8 mouse cellular contexts compared by ENCODE assay signal in genomic region chr5:33335273-33335976, GRCm38 (mm10). TPM values are rescaled to one million over a fixed set of nuclear protein-coding genes. Genes with fewer than 3 reads are reported as not detected.
A peak's percentile ranks its signal among the peaks of the same experiment; 100 is the strongest.
DNase-seq lines count a peak whose midpoint lies in the region; ATAC-seq and TF ChIP-seq lines count a peak whose summit lies in the region.

Gene Maea, plus strand, starts transcription at chr5:33335509.

- H3K4me3 ChIP-seq in MEL (ENCODE audit: control insufficient read depth in 1 of 2, insufficient read depth in 1 of 2, low read depth in 2 of 2, low read length in 2 of 2): peak within 1 kb of the TSS; percentile 79 to 93
- peak within 1 kb of the TSS; percentile 93 for H3K4me3 ChIP-seq in cerebellum, adult 2 months (replicated peaks; ENCODE audit: insufficient read depth, low read depth, low read length)
- peak within 1 kb of the TSS; percentile 99 for H3K4me3 ChIP-seq in forebrain, postnatal 0 days (ENCODE audit: low read depth, low read length)
- H3K4me3 ChIP-seq in lung, embryonic 15.5 days: peak within 1 kb of the TSS; percentile 100

- H3K27me3 ChIP-seq in MEL (ENCODE audit: control insufficient read depth in 1 of 2, insufficient read depth in 2 of 2, low read length in 2 of 2): no peaks in the 10 kb centered on the region
- no peaks in the 10 kb centered on the region for H3K27me3 ChIP-seq in cerebellum, adult 2 months (ENCODE audit: control insufficient read depth, insufficient read depth, low read length)
- no peaks in the 10 kb centered on the region for H3K27me3 ChIP-seq in forebrain, postnatal 0 days (ENCODE audit: insufficient read depth, low read length)
- no peaks in the 10 kb centered on the region for H3K27me3 ChIP-seq in lung, embryonic 15.5 days

- H3K9me3 ChIP-seq in MEL (replicated peaks; ENCODE audit: insufficient read depth, low read length): no peaks in the 10 kb centered on the region
- no peaks in the 10 kb centered on the region for H3K9me3 ChIP-seq in forebrain, postnatal 0 days (ENCODE audit: low read length)
- H3K9me3 ChIP-seq in lung, embryonic 15.5 days: no peaks in the 10 kb centered on the region

- peaks cover 0 to 17% of the 10 kb centered on the region in 2 experiments; a peak in 2 of 4 replicates for H3K4me1 ChIP-seq in MEL (ENCODE audit: control insufficient read depth in 1 of 2, insufficient read depth in 2 of 2, low read length in 2 of 2)
- peaks cover 8% of the 10 kb centered on the region; the same call in 1 of the 2 replicates for H3K4me1 ChIP-seq in cerebellum, adult 2 months (ENCODE audit: control insufficient read depth, insufficient read depth, low read length)
- peaks cover 9% of the 10 kb centered on the region; the same call in 1 of the 2 replicates for H3K4me1 ChIP-seq in forebrain, postnatal 0 days (ENCODE audit: insufficient read depth)
- H3K4me1 ChIP-seq in lung, embryonic 15.5 days: peaks cover 16% of the 10 kb centered on the region

- ATAC-seq in forebrain, postnatal 0 days: peak; percentile 100
- ATAC-seq in lung, embryonic 15.5 days (ENCODE audit: borderline replicate concordance, extremely low read depth, low FRiP score, low TSS enrichment): peak; percentile 100

- H3K27ac ChIP-seq in MEL (ENCODE audit: control insufficient read depth, low read depth, low read length): peak within 1 kb of the TSS; percentile 76
- peak within 1 kb of the TSS; percentile 71; the same call in 1 of the 2 replicates for H3K27ac ChIP-seq in cerebellum, adult 2 months (ENCODE audit: insufficient read depth, low read length)
- peak within 1 kb of the TSS; percentile 87 for H3K27ac ChIP-seq in forebrain, postnatal 0 days (ENCODE audit: low read depth, low read length)
- H3K27ac ChIP-seq in lung, embryonic 15.5 days: peak within 1 kb of the TSS; percentile 91

- 1% methylated on average over 71 of the region's 71 CpGs for WGBS in cerebellum, adult 2 months
- WGBS in forebrain, postnatal 0 days: 2% methylated on average over 70 of the region's 71 CpGs
- WGBS in lung, embryonic 15.5 days: under 1% methylated on average over 63 of the region's 71 CpGs

- no peak for TF ChIP-seq CTCF in MEL (IDR thresholded peaks at IDR 0.05 in 2 of 3, conservative IDR thresholded peaks at IDR 0.05 in 1 of 3; ENCODE audit: control insufficient read depth in 1 of 3, insufficient read depth in 1 of 3, low read depth in 2 of 3, low read length in 3 of 3, poor library complexity in 1 of 3, severe bottlenecking in 1 of 3)
- no peak for TF ChIP-seq CTCF in cerebellum, adult 2 months (IDR thresholded peaks at IDR 0.05; ENCODE audit: borderline replicate concordance, insufficient read depth, low read depth, low read length)
- no peak for TF ChIP-seq CTCF in forebrain, postnatal 0 days (IDR thresholded peaks at IDR 0.05; ENCODE audit: low read depth)

- peak; percentile 98 to 99 for TF ChIP-seq POLR2A in MEL (IDR thresholded peaks at IDR 0.05; ENCODE audit: control insufficient read depth in 1 of 2, insufficient read depth in 1 of 2, low read depth in 1 of 2, low read length in 2 of 2, poor library complexity in 1 of 2)
- TF ChIP-seq POLR2A in cerebellum, adult 2 months (IDR thresholded peaks at IDR 0.05; ENCODE audit: borderline replicate concordance, insufficient read depth, low read length): peak; percentile 82

- H3K4me2 ChIP-seq in forebrain, postnatal 0 days (ENCODE audit: low read depth): peak within 1 kb of the TSS; percentile 68
- H3K4me2 ChIP-seq in lung, embryonic 15.5 days: peak within 1 kb of the TSS; percentile 73

- H3K79me2 ChIP-seq in MEL (ENCODE audit: control insufficient read depth, insufficient read depth, low read length, poor library complexity): peaks cover 49% of the 10 kb centered on the region

- peak; percentile 100 for DNase-seq in MEL (ENCODE audit: low read depth, low spot score)
- DNase-seq in cerebellum, adult 2 months: peak; percentile 97 to 98
- peak; percentile 98 for DNase-seq in forebrain, postnatal 0 days
- peak; percentile 96 for DNase-seq in heart, postnatal 4 days
- DNase-seq in layer of hippocampus, adult 8-10 months (ENCODE audit: low spot score in 2 of 2): peak; percentile 97 to 98
- DNase-seq in ovary, adult 18-20 months (ENCODE audit: low spot score): peak; percentile 95
- peak; percentile 96 for DNase-seq in thymus, postnatal 0 days (ENCODE audit: low spot score)

- peak in 1 of 2 experiments; percentile 49; a peak in 1 of 4 replicates for TF ChIP-seq EP300 in MEL (IDR thresholded peaks at IDR 0.05; ENCODE audit: low read depth in 1 of 2, low read length in 2 of 2)

- peak within 1 kb of the TSS; percentile 94 for H3K9ac ChIP-seq in MEL (ENCODE audit: control insufficient read depth, low read depth, low read length, poor library complexity, severe bottlenecking)
- peak within 1 kb of the TSS; percentile 90 for H3K9ac ChIP-seq in forebrain, postnatal 0 days
- peak within 1 kb of the TSS; percentile 97 for H3K9ac ChIP-seq in lung, embryonic 15.5 days

- peaks cover 3 to 16% of the 10 kb centered on the region in 2 experiments for H3K36me3 ChIP-seq in MEL (ENCODE audit: control insufficient read depth in 1 of 2, insufficient read depth in 2 of 2, low read length in 2 of 2)
- H3K36me3 ChIP-seq in forebrain, postnatal 0 days (ENCODE audit: insufficient read depth): no peaks in the 10 kb centered on the region
- peaks cover 3% of the 10 kb centered on the region; the same call in 1 of the 2 replicates for H3K36me3 ChIP-seq in lung, embryonic 15.5 days

- TF ChIP-seq RAD21 in MEL (IDR thresholded peaks at IDR 0.05; ENCODE audit: low read depth, low read length): no peak

TF ChIP-seq in MEL, 35 proteins besides CTCF, POLR2A, EP300 and RAD21 (continues in another document):
- TF ChIP-seq ZC3H11A (IDR thresholded peaks at IDR 0.05; ENCODE audit: low read depth, low read length) (no peak), TCF12 (IDR thresholded peaks at IDR 0.05; ENCODE audit: low read depth, low read length) (peak; percentile 79), CHD2 (IDR thresholded peaks at IDR 0.05; ENCODE audit: low read length) (peak; percentile 86), USF1 (IDR thresholded peaks at IDR 0.05; ENCODE audit: low read depth, low read length) (peak; percentile 52; the same call in 1 of the 2 replicates), MYC (IDR thresholded peaks at IDR 0.05; ENCODE audit: low read depth, low read length) (peak; percentile 57; the same call in 1 of the 2 replicates), GATA1 (IDR thresholded peaks at IDR 0.05; ENCODE audit: low read depth, low read length) (no peak; the same call in 1 of the 2 replicates), MAZ (IDR thresholded peaks at IDR 0.05; ENCODE audit: low read depth, low read length) (no peak), GABPA (IDR thresholded peaks at IDR 0.05; ENCODE audit: low read depth, low read length) (no peak), HCFC1 (IDR thresholded peaks at IDR 0.05; ENCODE audit: low read depth, low read length) (peak; percentile 87), NELFE (IDR thresholded peaks at IDR 0.05; ENCODE audit: low read depth, low read length) (peak; percentile 99), RCOR1 (IDR thresholded peaks at IDR 0.05; ENCODE audit: low read depth, low read length) (0 out of 2 replicates have a peak, but pooled peaks have one; percentile 19), ZNF384 (IDR thresholded peaks at IDR 0.05; ENCODE audit: low read depth, low read length) (no peak; the same call in 1 of the 2 replicates), BHLHE40 (IDR thresholded peaks at IDR 0.05; ENCODE audit: borderline replicate concordance, low read depth, low read length) (no peak), TAL1 (IDR thresholded peaks at IDR 0.05; ENCODE audit: low read length) (no peak), MEF2A (IDR thresholded peaks at IDR 0.05; ENCODE audit: extremely low read depth, insufficient replicate concordance, low read depth, low read length, poor library complexity, severe bottlenecking) (no peak), ZMIZ1 (IDR thresholded peaks at IDR 0.05; ENCODE audit: low read depth, low read length) (peak; percentile 98), JUND (IDR thresholded peaks at IDR 0.05; ENCODE audit: low read depth, low read length) (no peak), E2F4 (IDR thresholded peaks at IDR 0.05; ENCODE audit: borderline replicate concordance, low read depth, low read length) (no peak), USF2 (IDR thresholded peaks at IDR 0.05; ENCODE audit: borderline replicate concordance in 1 of 2, insufficient read depth in 1 of 2, low read depth in 1 of 2, low read length in 2 of 2) (no peak), POLR2AphosphoS5 (IDR thresholded peaks at IDR 0.05; ENCODE audit: borderline replicate concordance, low read depth, low read length) (0 out of 2 replicates have a peak, but pooled peaks have one; percentile 77), MAFK (IDR thresholded peaks at IDR 0.05; ENCODE audit: borderline replicate concordance, low read depth, low read length) (no peak), MAX (IDR thresholded peaks at IDR 0.05; ENCODE audit: low read length) (peak; percentile 74; the same call in 1 of the 2 replicates), CHD1 (IDR thresholded peaks at IDR 0.05; ENCODE audit: low read depth, low read length) (no peak), UBTF (IDR thresholded peaks at IDR 0.05; ENCODE audit: borderline replicate concordance, insufficient read depth, low read depth, low read length) (0 out of 2 replicates have a peak, but pooled peaks have one; percentile 49), NRF1 (IDR thresholded peaks at IDR 0.05; ENCODE audit: insufficient read depth, low read depth, low read length, poor library complexity, severe bottlenecking) (peak; percentile 47; the same call in 1 of the 2 replicates), POLR2AphosphoS2 (IDR thresholded peaks at IDR 0.05; ENCODE audit: low read length) (peak; percentile 97), SIN3A (IDR thresholded peaks at IDR 0.05; ENCODE audit: low read length) (peak; percentile 85), ETS1 (IDR thresholded peaks at IDR 0.05; ENCODE audit: low read depth, low read length) (0 out of 2 replicates have a peak, but pooled peaks have one; percentile 5)

RNA-seq across cellular contexts. Expression of gene Maea, which starts in this region (rescaled TPM):
- total RNA-seq in MEL (2012; rRNA removed): 140 and 151 TPM in 2 replicates
- 100 to 1,000 TPM in 1 of 2 experiments, not detected in 1; 224 TPM for polyA plus RNA-seq in MEL (2012; ENCODE audit: insufficient read depth in 1 of 2, insufficient read length in 2 of 2, low read depth in 1 of 2, low replicate concordance in 2 of 2, missing spikeins in 1 of 2)
- polyA plus RNA-seq in cerebellum, adult 2 months (2012; rRNA removed): 132 and 145 TPM in 2 replicates
- total RNA-seq in forebrain, postnatal 0 days (2014; rRNA removed): 119 and 124 TPM in 2 replicates
- polyA plus RNA-seq in forebrain, postnatal 0 days (2015; fragmentation: Nextera tagmentation; extraction: Ambion mirVana): 90.2 and 101 TPM in 2 replicates
- total RNA-seq in heart, postnatal 4 days (2021): 100 to 1,000 TPM; 148 to 159 TPM
- 100 to 1,000 TPM in 2 of 4 experiments, 10 to 100 TPM in 2; 95.1 to 105 (median 98.5) TPM for total RNA-seq in layer of hippocampus, adult 8-10 months (2022)
- polyA plus RNA-seq in lung, embryonic 15.5 days (2015; fragmentation: Nextera tagmentation; extraction: Ambion mirVana): 124 and 130 TPM in 2 replicates
- 83.0 and 86.8 TPM in 2 replicates for polyA plus RNA-seq in thymus, postnatal 0 days (2015; fragmentation: Nextera tagmentation; extraction: Ambion mirVana)

Comparison
In these comparisons a context has a peak if more than half of its experiments do, and no peak if none do; other contexts are left out.
1. Peak in every context shown above with its lines: DNase-seq, ATAC-seq, H3K4me3 ChIP-seq and H3K27ac ChIP-seq.